Mouse (Mus musculus) testis, adult 2 months (tissue): Measurements from ENCODE around the gene Elane.

ENCODE experiments used
- CTCF ChIP-seq: fragments of 200-500 bp; IDR thresholded peaks from 2 replicates; pipeline ENCODE4 v1.5.1; 2012; ENCODE audit warnings: low read depth, mild to moderate bottlenecking, inconsistent platforms, low read length, moderate library complexity; ENCODE audit not compliant: control insufficient read depth, insufficient read depth, insufficient replicate concordance
- POLR2A ChIP-seq: fragments of 200-500 bp; IDR thresholded peaks from 2 replicates; pipeline ENCODE4 v1.6.1; 2012; ENCODE audit warnings: low read depth, mild to moderate bottlenecking, inconsistent platforms, low read length, moderate library complexity; ENCODE audit not compliant: control insufficient read depth

DNA sequence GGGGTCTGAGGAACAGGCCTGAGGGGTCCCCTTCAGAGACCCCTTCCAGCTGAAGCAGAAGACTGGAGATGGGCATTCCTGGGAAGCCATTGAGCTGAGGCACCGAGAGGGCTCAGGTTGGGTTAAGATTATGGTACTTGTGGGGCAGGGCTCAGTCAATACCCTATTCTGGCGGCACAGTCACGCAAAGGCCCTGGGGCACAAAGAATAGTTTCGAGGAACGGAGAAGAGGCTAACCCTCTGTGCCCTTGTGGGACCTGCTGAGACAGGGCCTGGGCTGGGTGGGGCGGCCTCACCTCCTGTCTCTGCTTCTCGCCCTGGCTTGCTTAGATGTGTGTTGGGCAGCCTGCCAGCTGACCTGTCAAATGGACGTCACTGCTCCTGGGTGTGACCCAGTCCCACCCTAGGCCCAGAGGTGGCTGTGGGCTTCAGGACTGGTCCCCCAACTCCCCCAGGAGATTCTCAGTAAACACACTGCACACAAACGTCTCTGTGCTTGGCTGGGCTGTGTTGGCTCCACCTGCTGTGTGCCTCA is 47.2 kb downstream of the Elane start:
- TF ChIP-seq POLR2A (no peak), CTCF (no peak)
